ENCODE assay signal across 8 mouse cellular contexts in genomic region chr12:12995061-12995973, GRCm38 (mm10). TPM values are rescaled to one million over a fixed set of nuclear protein-coding genes. Genes with fewer than 3 reads are reported as not detected.
A peak's percentile ranks its signal among the peaks of the same experiment; 100 is the strongest.
DNase-seq lines count a peak whose midpoint lies in the region; ATAC-seq and TF ChIP-seq lines count a peak whose summit lies in the region.

No protein-coding gene starts in this region.

- 0 out of 2 replicates have a peak, but pooled peaks have one; percentile 38 for ATAC-seq in hindbrain, embryonic 15.5 days (ENCODE audit: low FRiP score, low read depth)
- no peak for ATAC-seq in inflammation-experienced regulatory T-cells, adult 6 months
- no peak for ATAC-seq in megakaryocyte progenitor cell, adult 5-6 weeks (replicated peaks; ENCODE audit: poor library complexity)

- H3K4me3 ChIP-seq in hindbrain, embryonic 15.5 days = no peak overlapping the region
- no peak overlapping the region for H3K4me3 ChIP-seq in liver, adult 2 months (ENCODE audit: insufficient read depth, low read depth, low read length)

- H3K9ac ChIP-seq in hindbrain, embryonic 15.5 days = no peak overlapping the region
- no peak overlapping the region for H3K9ac ChIP-seq in liver, adult 2 months (ENCODE audit: low read depth, low read length)

- no peak overlapping the region for H3K4me2 ChIP-seq in hindbrain, embryonic 15.5 days

- no peaks in the 10 kb centered on the region for H3K79me2 ChIP-seq in liver, adult 2 months (ENCODE audit: control insufficient read depth, insufficient read depth, low read length)

- no peaks in the 10 kb centered on the region for H3K9me3 ChIP-seq in hindbrain, embryonic 15.5 days

- TF ChIP-seq CTCF in liver, adult 2 months (IDR thresholded peaks at IDR 0.05; ENCODE audit: low read depth, low read length) = no peak

- H3K36me3 ChIP-seq in hindbrain, embryonic 15.5 days = no peaks in the 10 kb centered on the region
- no peaks in the 10 kb centered on the region for H3K36me3 ChIP-seq in liver, adult 2 months (ENCODE audit: control insufficient read depth, insufficient read depth, low read length)

- 0 out of 2 replicates have a peak, but pooled peaks cover 5% of the 10 kb centered on the region for H3K4me1 ChIP-seq in hindbrain, embryonic 15.5 days (replicated peaks)
- peaks cover 19% of the 10 kb centered on the region for H3K4me1 ChIP-seq in liver, adult 2 months (ENCODE audit: control insufficient read depth, insufficient read depth, low read length)

- H3K27me3 ChIP-seq in hindbrain, embryonic 15.5 days = no peaks in the 10 kb centered on the region
- no peaks in the 10 kb centered on the region for H3K27me3 ChIP-seq in liver, adult 2 months (ENCODE audit: control insufficient read depth, insufficient read depth, low read length)

- WGBS in hindbrain, embryonic 15.5 days = 52% methylated on average over 21 of the region's 21 CpGs
- WGBS in liver, adult 2 months = 47% methylated on average over 21 of the region's 21 CpGs

- peak; percentile 82 for DNase-seq in embryo, embryonic 10 days (ENCODE audit: low spot score)
- peak; percentile 15 for DNase-seq in gastrocnemius, adult 18-20 months (ENCODE audit: low spot score)
- DNase-seq in liver, adult 2 months (ENCODE audit: extremely low read depth, low read depth, low spot score) = peak; percentile 67
- peak; percentile 53 for DNase-seq in retina, embryonic 14.5 days (ENCODE audit: low spot score)
- DNase-seq in spleen, postnatal 14 days (ENCODE audit: low spot score in 2 of 2) = no peak

- no peak for TF ChIP-seq POLR2A in liver, adult 2 months (IDR thresholded peaks at IDR 0.05; ENCODE audit: extremely low read depth, insufficient read depth, low read length)

- H3K27ac ChIP-seq in hindbrain, embryonic 15.5 days (replicated peaks) = no peak overlapping the region
- no peak overlapping the region for H3K27ac ChIP-seq in liver, adult 2 months (replicated peaks; ENCODE audit: insufficient read depth, low read depth, low read length)

RNA-seq across cellular contexts. Expression of gene Mycn, which starts 53.6 kb away (rescaled TPM):
- total RNA-seq in gastrocnemius, adult 18-20 months (2021) = under 1 TPM; 0.25 to 0.85 TPM
- 63.2 and 71.0 TPM in 2 replicates for polyA plus RNA-seq in hindbrain, embryonic 15.5 days (2015; fragmentation: Nextera tagmentation; extraction: Ambion mirVana)
- 0.40 and 0.65 TPM in 2 replicates for total RNA-seq in liver, adult 2 months (2014; rRNA removed)
- 0.21 and 0.54 TPM in 2 replicates for polyA plus RNA-seq in liver, adult 2 months (2012; rRNA removed)
- polyA plus RNA-seq in inflammation-experienced regulatory T-cells, adult 6 months (2017; shearing (Covaris generic)) = not detected
- 0.64 and 2.5 TPM in 2 replicates for total RNA-seq in megakaryocyte progenitor cell, adult 5-6 weeks (2015)
- 0.71 and 2.3 TPM in 2 replicates for total RNA-seq in megakaryocyte progenitor cell, adult 5-6 weeks (2017)

Comparison
In these comparisons a context has a peak if more than half of its experiments do, and no peak if none do; other contexts are left out.
1. DNase-seq: peak in embryo, embryonic 10 days (single experiment), gastrocnemius, adult 18-20 months (single experiment), liver, adult 2 months (single experiment) and retina, embryonic 14.5 days (single experiment); none in spleen, postnatal 14 days (0 of 2).